Mouse (Mus musculus) intestine, embryonic 14.5 days (tissue): ENCODE data around the gene Arl6ip4. TPM values are rescaled to one million over a fixed set of nuclear protein-coding genes. Genes with fewer than 3 reads are reported as not detected.

Source experiments
- ATAC-seq: fragments of 200-750 bp; cut with Nextera tagmentation; replicated peaks from 2 replicates; pipeline ENCODE4 v1.8.0; 2017; ENCODE audit warnings: low read depth, moderate number of reproducible peaks, moderate TSS enrichment, moderate library complexity; ENCODE audit not compliant: low FRiP score, low TSS enrichment
- DNase-seq: peaks from one replicate; pipeline ENCODE4 v3.0.0-alpha.2; 2018; ENCODE audit warnings: low spot score
- H3K27ac ChIP-seq: fragments of 300-500 bp; sonication (generic); 2 replicates; pipeline ENCODE4 v1.5.1; 2014; ENCODE audit warnings: low read depth, mild to moderate bottlenecking, control low read depth
- H3K27me3 ChIP-seq: fragments of 300-500 bp; sonication (generic); replicated peaks from 2 replicates; pipeline ENCODE4 v1.6.1; 2014; ENCODE audit warnings: low read length, control low read depth; ENCODE audit not compliant: control insufficient read depth, insufficient read depth
- H3K36me3 ChIP-seq: fragments of 300-500 bp; sonication (generic); 2 replicates; pipeline ENCODE4 v1.6.1; 2014; ENCODE audit warnings: low read length, control low read depth; ENCODE audit not compliant: control insufficient read depth, insufficient read depth
- H3K4me1 ChIP-seq: fragments of 300-500 bp; sonication (generic); replicated peaks from 2 replicates; pipeline ENCODE4 v1.6.1; 2014; ENCODE audit warnings: low read length, control low read depth, mixed read lengths; ENCODE audit not compliant: control insufficient read depth, insufficient read depth
- H3K4me2 ChIP-seq: fragments of 300-500 bp; sonication (generic); 2 replicates; pipeline ENCODE4 v1.6.1; 2014; ENCODE audit warnings: low read length
- H3K4me3 ChIP-seq: fragments of 300-500 bp; sonication (generic); 2 replicates; pipeline ENCODE4 v1.5.1; 2014; ENCODE audit warnings: low read depth, low read length, control low read depth, mixed read lengths
- H3K9ac ChIP-seq: fragments of 300-500 bp; sonication (generic); 2 replicates; pipeline ENCODE4 v1.6.1; 2014; ENCODE audit warnings: mild to moderate bottlenecking, low read length
- H3K9me3 ChIP-seq: fragments of 300-500 bp; sonication (generic); 2 replicates; pipeline ENCODE4 v1.6.1; 2016; ENCODE audit warnings: low read length, control low read depth; ENCODE audit not compliant: control insufficient read depth
- WGBS: fragments of 180-500 bp; shearing (Covaris S2); extraction: QIAGEN DNeasy Blood & Tissue Kit; methylation state at CpG from one replicate; pipeline ENCODE4 v1.1.7; 2014; 5-methylcytosine and 5-hydroxymethylcytosine counted together
- polyA plus RNA-seq: library from polyadenylated mRNA; unstranded; fragments of >200 nt; fragmentation: Nextera tagmentation; extraction: Ambion mirVana; gene quantifications from 2 replicates; pipeline ENCODE4 v1.2.1, GENCODE M21; 2014

The Arl6ip4 gene
- polyA plus RNA-seq, 1 experiment from 2014 or later = 99.9 TPM

DNA sequence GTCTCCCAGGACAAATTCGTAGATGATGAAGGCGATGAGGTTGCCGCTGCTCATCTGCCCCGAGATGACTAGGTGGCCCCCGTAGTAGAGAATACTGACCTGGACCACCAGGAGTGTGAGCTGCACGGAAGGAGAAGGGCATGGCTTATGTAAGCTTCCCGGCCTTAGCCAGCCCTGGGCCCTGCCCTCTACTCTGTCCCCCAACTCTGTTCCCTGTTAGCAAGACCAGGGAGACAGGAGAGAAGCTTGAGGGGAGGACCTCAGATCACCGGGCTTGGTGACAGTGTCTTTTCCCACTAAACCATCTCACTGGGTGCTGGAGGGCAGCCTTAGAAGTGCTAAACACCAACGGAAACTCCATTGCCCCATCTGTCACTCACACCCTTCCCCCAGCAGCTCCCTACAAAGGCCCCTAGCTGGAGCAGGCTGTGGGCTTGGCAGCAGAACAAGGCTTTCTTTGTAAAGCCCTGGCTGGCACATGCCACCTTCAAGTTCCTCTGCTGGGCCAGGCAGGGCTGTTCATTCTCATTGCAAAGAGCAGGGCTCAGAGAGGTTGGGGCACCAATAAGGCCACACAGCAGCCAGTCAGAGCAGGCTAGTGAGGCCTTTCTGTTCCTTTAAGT lies 37.0 kb upstream of the Arl6ip4 start:
- Histone ChIP-seq H3K9ac (no peak overlapping the region), H3K4me3 (no peak overlapping the region), H3K4me2 (no peak overlapping the region), H3K36me3 (no peaks in the 10 kb centered on the region), H3K27ac (no peak overlapping the region), H3K27me3 (no peaks in the 10 kb centered on the region), H3K4me1 (peaks cover 15% of the 10 kb centered on the region), H3K9me3 (no peaks in the 10 kb centered on the region)
- no peak for ATAC-seq
- no peak for DNase-seq
- 67% methylated on average over 9 of the region's 9 CpGs for WGBS

- no peak overlapping the region for H3K4me2 ChIP-seq
- no peaks in the 10 kb centered on the region for H3K36me3 ChIP-seq
- ATAC-seq = no peak
- H3K4me3 ChIP-seq = no peak overlapping the region
- no peak for DNase-seq
- H3K4me1 ChIP-seq = peaks cover 12% of the 10 kb centered on the region
- H3K27ac ChIP-seq = no peak overlapping the region
- no peaks in the 10 kb centered on the region for H3K27me3 ChIP-seq
- no peaks in the 10 kb centered on the region for H3K9me3 ChIP-seq
- 88% methylated on average over 17 of the region's 17 CpGs for WGBS
- H3K9ac ChIP-seq = no peak overlapping the region
These were observed 36.0 kb upstream of the Arl6ip4 start for GRCm38 (mm10) chr5:124079880-124080279.

DNA sequence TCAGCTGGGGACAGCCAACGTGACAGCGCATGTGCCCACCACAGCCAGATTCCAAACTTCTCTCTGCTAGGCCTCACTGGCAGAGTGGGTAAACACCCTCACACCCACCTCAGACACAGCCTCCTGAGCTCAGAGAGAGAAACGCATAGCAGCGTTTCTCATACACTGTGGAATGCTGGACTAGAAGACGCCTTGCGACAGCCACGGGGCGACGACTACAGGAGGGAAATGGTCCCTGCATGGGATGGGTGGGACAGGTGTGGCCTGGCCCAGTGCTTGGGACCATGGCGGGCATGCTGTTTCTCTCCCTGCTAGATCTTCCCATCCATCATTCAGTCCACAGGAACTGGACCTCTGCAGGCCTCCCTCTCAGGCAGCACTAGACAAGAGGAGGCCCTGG lies 33.4 kb upstream of the Arl6ip4 start:
- H3K27me3 ChIP-seq = no peaks in the 10 kb centered on the region
- H3K27ac ChIP-seq = no peak overlapping the region
- H3K9ac ChIP-seq = no peak overlapping the region
- H3K9me3 ChIP-seq = no peaks in the 10 kb centered on the region
- 68% methylated on average over 10 of the region's 10 CpGs for WGBS
- no peaks in the 10 kb centered on the region for H3K36me3 ChIP-seq
- no peak overlapping the region for H3K4me2 ChIP-seq
- no peaks in the 10 kb centered on the region for H3K4me1 ChIP-seq
- DNase-seq (no peak), ATAC-seq (no peak)
- H3K4me3 ChIP-seq = no peak overlapping the region

DNA sequence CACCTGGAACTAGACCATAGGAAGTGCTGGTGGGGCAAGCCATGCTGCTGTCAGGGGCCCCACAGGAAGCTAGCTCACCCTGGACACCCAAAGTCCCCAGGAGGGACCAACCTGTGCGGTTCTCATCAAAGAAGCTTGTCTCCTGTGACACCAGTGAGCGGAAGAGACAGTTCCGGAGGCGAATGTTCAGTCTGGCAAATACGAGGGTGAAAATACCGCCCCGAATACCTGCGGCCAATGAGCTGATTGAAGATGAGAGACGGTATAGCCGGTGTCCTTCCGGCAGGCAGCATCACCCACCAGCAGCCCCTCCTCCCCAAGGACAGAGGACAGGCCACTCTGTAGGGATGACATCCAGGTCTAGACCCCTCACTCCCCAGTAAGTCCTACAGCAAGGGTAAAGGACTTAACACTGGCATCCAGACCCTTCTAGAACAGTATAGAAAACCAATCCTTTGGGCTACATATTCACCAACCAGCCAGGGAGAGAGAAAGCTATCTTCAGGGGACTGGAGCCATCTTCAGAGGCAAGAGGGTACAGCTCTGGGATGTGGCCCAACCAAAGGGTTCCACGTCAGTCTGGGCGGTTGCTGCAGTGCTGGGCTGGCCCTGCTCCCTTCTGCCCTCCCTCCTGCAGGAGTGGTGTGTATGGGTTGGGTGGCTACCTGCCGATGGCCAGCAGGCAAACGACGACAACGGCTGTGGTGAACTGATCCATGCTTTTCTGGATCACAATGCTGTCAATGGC lies 32.8 kb upstream of the Arl6ip4 start:
- H3K4me1 ChIP-seq = no peaks in the 10 kb centered on the region
- ATAC-seq = no peak
- H3K9me3 ChIP-seq = no peaks in the 10 kb centered on the region
- H3K27me3 ChIP-seq = no peaks in the 10 kb centered on the region
- H3K9ac ChIP-seq = no peak overlapping the region
- no peak overlapping the region for H3K27ac ChIP-seq
- H3K4me2 ChIP-seq = no peak overlapping the region
- no peaks in the 10 kb centered on the region for H3K36me3 ChIP-seq
- no peak for DNase-seq
- no peak overlapping the region for H3K4me3 ChIP-seq
- 89% methylated on average over 17 of the region's 17 CpGs for WGBS

GRCm38 (mm10) chr5:124083850-124084587 lies 31.9 kb upstream of the Arl6ip4 start:
- H3K27me3 ChIP-seq = no peaks in the 10 kb centered on the region
- DNase-seq (no peak), ATAC-seq (no peak)
- no peaks in the 10 kb centered on the region for H3K9me3 ChIP-seq
- no peaks in the 10 kb centered on the region for H3K4me1 ChIP-seq
- H3K4me2 ChIP-seq = no peak overlapping the region
- H3K4me3 ChIP-seq = no peak overlapping the region
- H3K27ac ChIP-seq = no peak overlapping the region
- WGBS = 84% methylated on average over 14 of the region's 14 CpGs
- H3K36me3 ChIP-seq = no peaks in the 10 kb centered on the region
- H3K9ac ChIP-seq = no peak overlapping the region

DNA sequence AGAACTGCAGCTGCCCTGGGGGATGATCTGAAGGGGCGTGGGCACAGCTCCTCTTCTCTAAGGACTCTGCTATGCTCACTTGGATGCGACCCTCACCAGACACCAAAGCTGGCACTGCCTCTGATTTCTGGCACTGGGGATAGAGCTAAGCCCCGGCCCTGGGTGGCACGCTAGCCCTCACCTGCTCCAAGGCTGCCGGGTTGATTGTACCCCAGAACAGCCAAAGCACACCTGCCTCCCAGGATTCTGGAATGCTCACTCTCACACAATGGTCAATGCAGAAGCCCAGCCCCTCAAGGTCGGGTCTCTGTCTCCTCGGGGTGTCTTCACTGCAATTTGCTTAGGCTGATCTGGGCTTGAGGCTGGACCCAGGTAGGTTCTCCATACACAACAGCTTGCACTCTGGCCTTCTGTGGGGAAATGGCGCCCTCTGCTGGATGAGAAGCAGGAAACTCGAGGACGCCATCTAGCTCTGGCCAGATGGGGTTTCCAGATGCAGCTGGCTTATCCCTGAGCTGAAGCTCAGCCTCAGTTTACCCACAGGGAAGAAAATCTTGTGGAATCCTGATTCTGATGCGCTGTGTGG lies 31.2 kb upstream of the Arl6ip4 start:
- Histone ChIP-seq H3K4me3 (no peak overlapping the region), H3K9ac (no peak overlapping the region), H3K9me3 (no peaks in the 10 kb centered on the region), H3K4me2 (no peak overlapping the region), H3K36me3 (no peaks in the 10 kb centered on the region), H3K27ac (no peak overlapping the region), H3K27me3 (no peaks in the 10 kb centered on the region), H3K4me1 (no peaks in the 10 kb centered on the region)
- peak; percentile 62 for ATAC-seq
- peak; percentile 91 for DNase-seq
- WGBS = 39% methylated on average over 11 of the region's 11 CpGs

DNA sequence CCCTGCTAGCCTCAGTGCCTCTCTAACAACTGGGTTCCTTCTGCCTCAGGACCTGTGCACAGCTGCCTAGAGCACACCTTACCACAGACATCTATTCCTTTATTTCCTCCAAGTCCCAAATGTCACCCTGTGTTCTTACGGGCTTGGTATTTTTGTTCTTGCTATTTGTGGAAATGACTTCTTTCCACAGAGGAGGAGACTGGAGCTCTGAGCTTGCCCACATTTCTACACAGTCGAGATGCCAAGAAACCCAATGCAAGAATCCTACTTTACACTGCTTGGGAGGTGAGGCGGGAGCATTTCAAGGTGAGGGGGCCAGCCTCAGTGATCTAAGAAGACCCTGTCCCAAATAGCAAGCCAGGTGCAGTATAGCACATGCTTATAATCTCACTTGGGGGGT lies 30.4 kb upstream of the Arl6ip4 start:
- Histone ChIP-seq H3K4me3 (no peak overlapping the region), H3K27me3 (no peaks in the 10 kb centered on the region), H3K9me3 (no peaks in the 10 kb centered on the region), H3K27ac (no peak overlapping the region), H3K4me1 (no peaks in the 10 kb centered on the region), H3K36me3 (no peaks in the 10 kb centered on the region), H3K4me2 (no peak overlapping the region), H3K9ac (no peak overlapping the region)
- WGBS = 74% methylated on average over 3 of the region's 3 CpGs
- ATAC-seq (no peak), DNase-seq (no peak)

- no peak overlapping the region for H3K9ac ChIP-seq
- no peak for ATAC-seq
- H3K9me3 ChIP-seq = no peaks in the 10 kb centered on the region
- no peaks in the 10 kb centered on the region for H3K27me3 ChIP-seq
- WGBS = 87% methylated on average over 4 of the region's 4 CpGs
- no peak overlapping the region for H3K4me3 ChIP-seq
- no peak overlapping the region for H3K27ac ChIP-seq
- DNase-seq = no peak
- no peak overlapping the region for H3K4me2 ChIP-seq
- no peaks in the 10 kb centered on the region for H3K36me3 ChIP-seq
- H3K4me1 ChIP-seq = no peaks in the 10 kb centered on the region
These were observed 29.0 kb upstream of the Arl6ip4 start for GRCm38 (mm10) chr5:124086876-124087275.
